Mouse (Mus musculus) neural tube, embryonic 11.5 days (tissue): ENCODE measurements around the gene Rac1. TPM values are rescaled to one million over a fixed set of nuclear protein-coding genes. Genes with fewer than 3 reads are reported as not detected.

Experiments
- ATAC-seq: fragments of 200-750 bp; cut with Nextera tagmentation; 2 replicates; pipeline ENCODE4 v1.8.0; 2017; ENCODE audit warnings: moderate number of reproducible peaks, mild to moderate bottlenecking, moderate TSS enrichment, moderate library complexity; ENCODE audit not compliant: insufficient read depth, low FRiP score, low TSS enrichment
- DNase-seq: peaks from one replicate; pipeline ENCODE4 v3.0.0-alpha.2; 2015; ENCODE audit warnings: low spot score
- H3K27ac ChIP-seq: fragments of 300-500 bp; sonication (generic); 2 replicates; pipeline ENCODE4 v1.5.1; 2014; ENCODE audit warnings: low read depth, mild to moderate bottlenecking, low read length
- H3K27me3 ChIP-seq: fragments of 300-500 bp; sonication (generic); 2 replicates; pipeline ENCODE4 v1.6.1; 2014; ENCODE audit warnings: mild to moderate bottlenecking, low read length, mixed read lengths; ENCODE audit not compliant: control insufficient read depth, insufficient read depth
- H3K36me3 ChIP-seq: fragments of 300-500 bp; sonication (generic); 2 replicates; pipeline ENCODE4 v1.6.1; 2014; ENCODE audit warnings: mild to moderate bottlenecking, low read length, moderate library complexity, mixed read lengths; ENCODE audit not compliant: control insufficient read depth, insufficient read depth
- H3K4me1 ChIP-seq: fragments of 300-500 bp; sonication (generic); 2 replicates; pipeline ENCODE4 v1.6.1; 2014; ENCODE audit warnings: low read length, mixed read lengths; ENCODE audit not compliant: control insufficient read depth, insufficient read depth
- H3K4me2 ChIP-seq: fragments of 300-500 bp; sonication (generic); 2 replicates; pipeline ENCODE4 v1.6.1; 2014; ENCODE audit warnings: low read depth, mild to moderate bottlenecking, moderate library complexity
- H3K4me3 ChIP-seq: fragments of 300-500 bp; sonication (generic); 2 replicates; pipeline ENCODE4 v1.5.1; 2014; ENCODE audit warnings: low read depth, low read length
- H3K9ac ChIP-seq: fragments of 300-500 bp; sonication (generic); 2 replicates; pipeline ENCODE4 v1.6.1; 2014; ENCODE audit warnings: mild to moderate bottlenecking, low read length
- H3K9me3 ChIP-seq: fragments of 300-500 bp; sonication (generic); 2 replicates; pipeline ENCODE4 v1.6.1; 2016; ENCODE audit warnings: low read length; ENCODE audit not compliant: control insufficient read depth
- WGBS: fragments of 180-500 bp; shearing (Covaris S2); extraction: QIAGEN DNeasy Blood & Tissue Kit; methylation state at CpG from one replicate; pipeline ENCODE4 v1.1.7; 2014; 5-methylcytosine and 5-hydroxymethylcytosine counted together
- polyA plus RNA-seq: library from polyadenylated mRNA; unstranded; fragments of >200 nt; fragmentation: Nextera tagmentation; extraction: Ambion mirVana; gene quantifications from 2 replicates; pipeline ENCODE4 v1.2.1, GENCODE M21; 2014

Gene Rac1
- polyA plus RNA-seq, 1 experiment from 2014 or later: 519 TPM

GRCm38 (mm10) chr5:143476013-143476412 is 51.8 kb downstream of the Rac1 start:
- H3K27ac ChIP-seq: no peak overlapping the region

GRCm38 (mm10) chr5:143475153-143475844 is 52.5 kb downstream of the Rac1 start:
- Histone ChIP-seq H3K36me3 (peaks cover 17% of the 10 kb centered on the region), H3K4me1 (no peaks in the 10 kb centered on the region), H3K4me3 (no peak overlapping the region), H3K27ac (no peak overlapping the region), H3K9me3 (no peaks in the 10 kb centered on the region), H3K27me3 (no peaks in the 10 kb centered on the region), H3K9ac (no peak overlapping the region), H3K4me2 (no peak overlapping the region)
- no peak for DNase-seq
- no peak for ATAC-seq
- WGBS: 94% methylated on average over 20 of the region's 20 CpGs

More at GRCm38 (mm10) chr5:143476013-143476412, 51.8 kb downstream of the Rac1 start:
- Histone ChIP-seq H3K4me2 (no peak overlapping the region), H3K4me3 (no peak overlapping the region), H3K27me3 (no peaks in the 10 kb centered on the region), H3K4me1 (no peaks in the 10 kb centered on the region), H3K9ac (no peak overlapping the region), H3K9me3 (no peaks in the 10 kb centered on the region), H3K36me3 (peaks cover 17% of the 10 kb centered on the region)
- DNase-seq: no peak
- 95% methylated on average over 6 of the region's 6 CpGs for WGBS
- no peak for ATAC-seq

- Histone ChIP-seq H3K4me2 (no peak overlapping the region), H3K36me3 (peaks cover 13% of the 10 kb centered on the region), H3K27me3 (no peaks in the 10 kb centered on the region), H3K4me3 (no peak overlapping the region), H3K27ac (no peak overlapping the region), H3K9ac (no peak overlapping the region), H3K4me1 (no peaks in the 10 kb centered on the region), H3K9me3 (no peaks in the 10 kb centered on the region)
- 91% methylated on average over 9 of the region's 9 CpGs for WGBS
- no peak for ATAC-seq
- no peak for DNase-seq
These were observed 55.8 kb downstream of the Rac1 start for GRCm38 (mm10) chr5:143471953-143472618.

- no peak for DNase-seq
- WGBS: 93% methylated on average over 3 of the region's 3 CpGs
- no peaks in the 10 kb centered on the region for H3K4me1 ChIP-seq
These were observed 56.7 kb downstream of the Rac1 start for GRCm38 (mm10) chr5:143471165-143471546.

GRCm38 (mm10) chr5:143470421-143471164 is 57.2 kb downstream of the Rac1 start:
- H3K9me3 ChIP-seq: no peaks in the 10 kb centered on the region
- no peak for DNase-seq
- no peak overlapping the region for H3K4me2 ChIP-seq
- ATAC-seq: no peak
- 90% methylated on average over 15 of the region's 15 CpGs for WGBS
- no peak overlapping the region for H3K27ac ChIP-seq
- H3K27me3 ChIP-seq: no peaks in the 10 kb centered on the region
- no peaks in the 10 kb centered on the region for H3K4me1 ChIP-seq
- no peak overlapping the region for H3K9ac ChIP-seq
- H3K36me3 ChIP-seq: peaks cover 9% of the 10 kb centered on the region
- no peak overlapping the region for H3K4me3 ChIP-seq

More at GRCm38 (mm10) chr5:143471165-143471546, 56.7 kb downstream of the Rac1 start:
- Histone ChIP-seq H3K27me3 (no peaks in the 10 kb centered on the region), H3K4me2 (no peak overlapping the region), H3K27ac (no peak overlapping the region), H3K36me3 (peaks cover 12% of the 10 kb centered on the region), H3K9ac (no peak overlapping the region), H3K4me3 (no peak overlapping the region), H3K9me3 (no peaks in the 10 kb centered on the region)
- no peak for ATAC-seq

GRCm38 (mm10) chr5:143469628-143470027 is 58.2 kb downstream of the Rac1 start:
- Histone ChIP-seq H3K9me3 (no peaks in the 10 kb centered on the region), H3K27me3 (no peaks in the 10 kb centered on the region), H3K4me2 (no peak overlapping the region), H3K27ac (no peak overlapping the region), H3K36me3 (peaks cover 2% of the 10 kb centered on the region), H3K4me1 (no peaks in the 10 kb centered on the region; the same call in 1 of the 2 replicates), H3K9ac (no peak overlapping the region), H3K4me3 (no peak overlapping the region)
- WGBS: 97% methylated on average over 8 of the region's 8 CpGs
- ATAC-seq (no peak), DNase-seq (no peak)

GRCm38 (mm10) chr5:143467931-143468330 is 59.9 kb downstream of the Rac1 start:
- DNase-seq (no peak), ATAC-seq (no peak)
- no peak overlapping the region for H3K4me2 ChIP-seq
- H3K4me1 ChIP-seq: peaks cover 2% of the 10 kb centered on the region; the same call in 1 of the 2 replicates
- 92% methylated on average over 6 of the region's 6 CpGs for WGBS
- H3K4me3 ChIP-seq: no peak overlapping the region
- no peaks in the 10 kb centered on the region for H3K9me3 ChIP-seq
- H3K27ac ChIP-seq: no peak overlapping the region
- peaks cover 1% of the 10 kb centered on the region for H3K36me3 ChIP-seq
- no peak overlapping the region for H3K9ac ChIP-seq
- H3K27me3 ChIP-seq: no peaks in the 10 kb centered on the region

GRCm38 (mm10) chr5:143466891-143467669 is 60.8 kb downstream of the Rac1 start:
- Histone ChIP-seq H3K4me2 (no peak overlapping the region), H3K36me3 (no peaks in the 10 kb centered on the region; the same call in none of the 2 replicates), H3K27ac (no peak overlapping the region), H3K27me3 (no peaks in the 10 kb centered on the region), H3K9ac (no peak overlapping the region), H3K9me3 (no peaks in the 10 kb centered on the region), H3K4me3 (no peak overlapping the region), H3K4me1 (peaks cover 2% of the 10 kb centered on the region; the same call in 1 of the 2 replicates)
- 91% methylated on average over 23 of the region's 23 CpGs for WGBS
- DNase-seq (no peak), ATAC-seq (no peak)
